Mouse (Mus musculus): ENCODE data around the gene Gzme. TPM values are rescaled to one million over a fixed set of nuclear protein-coding genes. Genes with fewer than 3 reads are reported as not detected.
A peak's percentile ranks its signal among the peaks of the same experiment; 100 is the strongest.

Gene Gzme
- total and polyA plus RNA-seq, 3 experiments: not detected

- Histone ChIP-seq H3K27me3 (replicated peaks) (peaks cover 4% of the 10 kb centered on the region), H3K4me1 (ENCODE audit: control insufficient read depth in 1 of 2, insufficient read depth in 2 of 2) (peaks cover 0 to 4% of the 10 kb centered on the region in 2 experiments; a peak in 2 of 4 replicates), H3K9ac (ENCODE audit: insufficient read depth, low read depth) (no peak within 1 kb of the TSS), H3K4me2 (ENCODE audit: insufficient read depth, low read depth, poor library complexity, severe bottlenecking) (no peak within 1 kb of the TSS), H3K4me3 (replicated peaks in 1 of 3; ENCODE audit: low read depth in 2 of 3, low read length in 2 of 3, poor library complexity in 1 of 3) (no peak within 1 kb of the TSS), H3K36me3 (replicated peaks in 1 of 2; ENCODE audit: control insufficient read depth in 1 of 2, insufficient read depth in 1 of 2, low read length in 1 of 2) (no peaks in the 10 kb centered on the region), H3K79me2 (replicated peaks; ENCODE audit: control insufficient read depth, extremely low read depth, insufficient read depth, poor library complexity, severe bottlenecking) (no peaks in the 10 kb centered on the region), H3K9me3 (replicated peaks; ENCODE audit: low read length) (no peaks in the 10 kb centered on the region), H3K27ac (ENCODE audit: insufficient read depth, low read depth) (no peak within 1 kb of the TSS)
- TF ChIP-seq NELFE (IDR thresholded peaks at IDR 0.05; ENCODE audit: low read depth, low read length) (no peak), POLR2AphosphoS2 (IDR thresholded peaks at IDR 0.05; ENCODE audit: low read depth, low read length) (no peak), ZC3H11A (IDR thresholded peaks at IDR 0.05; ENCODE audit: low read depth, low read length) (no peak), CTCF (conservative IDR thresholded peaks at IDR 0.05 in 1 of 2, IDR thresholded peaks at IDR 0.05 in 1 of 2; ENCODE audit: low read depth in 2 of 2, low read length in 2 of 2) (no peak), MYC (IDR thresholded peaks at IDR 0.05; ENCODE audit: low read depth, low read length) (no peak), IRF4 (IDR thresholded peaks at IDR 0.05; ENCODE audit: low read depth, low read length) (no peak), ZNF384 (IDR thresholded peaks at IDR 0.05; ENCODE audit: low read depth, low read length) (no peak), POLR2A (IDR thresholded peaks at IDR 0.05; ENCODE audit: low read depth, low read length) (no peak), ZKSCAN1 (IDR thresholded peaks at IDR 0.05; ENCODE audit: borderline replicate concordance, low read depth, low read length) (no peak), JUND (conservative IDR thresholded peaks at IDR 0.05; ENCODE audit: low read depth, low read length) (no peak)
- no peak for DNase-seq (ENCODE audit: extremely low read depth)
- in situ Hi-C loops (cut with MboI; ENCODE audit: low pct_ligation_motif_present, low pct_unique_long_range_greater_than_20kb, low sequenced_read_pairs): no loop called here
- dilution Hi-C loops (cut with MboI; ENCODE audit: extremely low pct_ligation_motif_present, extremely low pct_unique_long_range_greater_than_20kb, low sequenced_read_pairs): no loop called here
Observed at GRCm38 (mm10) chr14:56102386-56102785, 18.0 kb downstream of the Gzme start, which contains the start of gene Ctsg. Gene Ctsg, minus strand, starts transcription at chr14:56102574.

- no peaks in the 10 kb centered on the region for H3K9me3 ChIP-seq (replicated peaks; ENCODE audit: low read length)
- peaks cover 0 to 6% of the 10 kb centered on the region in 2 experiments; a peak in 2 of 4 replicates for H3K4me1 ChIP-seq (ENCODE audit: control insufficient read depth in 1 of 2, insufficient read depth in 2 of 2)
- peak; percentile 74 for DNase-seq (ENCODE audit: extremely low read depth)
- no peak overlapping the region for H3K4me2 ChIP-seq (ENCODE audit: insufficient read depth, low read depth, poor library complexity, severe bottlenecking)
- no peaks in the 10 kb centered on the region for H3K79me2 ChIP-seq (replicated peaks; ENCODE audit: control insufficient read depth, extremely low read depth, insufficient read depth, poor library complexity, severe bottlenecking)
- no peak overlapping the region for H3K9ac ChIP-seq (ENCODE audit: insufficient read depth, low read depth)
- TF ChIP-seq TCF12 (IDR thresholded peaks at IDR 0.05; ENCODE audit: low read depth, low read length): no peak
- no peak for TF ChIP-seq MAX (IDR thresholded peaks at IDR 0.05; ENCODE audit: low read length)
- no peak for TF ChIP-seq KAT2A (IDR thresholded peaks at IDR 0.05; ENCODE audit: insufficient replicate concordance, low read length)
- TF ChIP-seq POLR2AphosphoS2 (IDR thresholded peaks at IDR 0.05; ENCODE audit: low read depth, low read length): no peak
- TF ChIP-seq CTCF (conservative IDR thresholded peaks at IDR 0.05 in 1 of 2, IDR thresholded peaks at IDR 0.05 in 1 of 2; ENCODE audit: low read depth in 2 of 2, low read length in 2 of 2): peak; percentile 61 to 98; a peak in 3 of 4 replicates
- peak; percentile 84 for TF ChIP-seq SMC3 (IDR thresholded peaks at IDR 0.05; ENCODE audit: low read depth, low read length)
- TF ChIP-seq ZC3H11A (IDR thresholded peaks at IDR 0.05; ENCODE audit: low read depth, low read length): peak; percentile 18; the same call in 1 of the 2 replicates
- no peak for TF ChIP-seq ZKSCAN1 (IDR thresholded peaks at IDR 0.05; ENCODE audit: borderline replicate concordance, low read depth, low read length)
- peak; percentile 38; the same call in 1 of the 2 replicates for TF ChIP-seq IRF4 (IDR thresholded peaks at IDR 0.05; ENCODE audit: low read depth, low read length)
- peak; percentile 75; the same call in 1 of the 2 replicates for TF ChIP-seq NELFE (IDR thresholded peaks at IDR 0.05; ENCODE audit: low read depth, low read length)
- peak; percentile 51 for TF ChIP-seq RAD21 (IDR thresholded peaks at IDR 0.05; ENCODE audit: low read depth, low read length)
- TF ChIP-seq JUND (conservative IDR thresholded peaks at IDR 0.05; ENCODE audit: low read depth, low read length): 0 out of 2 replicates have a peak, but pooled peaks have one; percentile 8
- H3K4me3 ChIP-seq (replicated peaks in 1 of 3; ENCODE audit: low read depth in 2 of 3, low read length in 2 of 3, poor library complexity in 1 of 3): no peak overlapping the region
- no peaks in the 10 kb centered on the region for H3K36me3 ChIP-seq (replicated peaks in 1 of 2; ENCODE audit: control insufficient read depth in 1 of 2, insufficient read depth in 1 of 2, low read length in 1 of 2)
- dilution Hi-C loops (cut with MboI; ENCODE audit: extremely low pct_ligation_motif_present, extremely low pct_unique_long_range_greater_than_20kb, low sequenced_read_pairs) (no loop called here), in situ Hi-C loops (cut with MboI; ENCODE audit: low pct_ligation_motif_present, low pct_unique_long_range_greater_than_20kb, low sequenced_read_pairs) (no loop called here)
- peaks cover 2% of the 10 kb centered on the region for H3K27me3 ChIP-seq (replicated peaks)
- H3K27ac ChIP-seq (ENCODE audit: insufficient read depth, low read depth): no peak overlapping the region
Observed at GRCm38 (mm10) chr14:56098940-56099339, 21.5 kb downstream of the Gzme start.

All from CH12.LX (cell line).